Mouse (Mus musculus): ENCODE measurements around the gene Wdr61. TPM values are rescaled to one million over a fixed set of nuclear protein-coding genes. Genes with fewer than 3 reads are reported as not detected.
A peak's percentile ranks its signal among the peaks of the same experiment; 100 is the strongest.

Wdr61 gene
- polyA plus RNA-seq, 1 experiment from 2014 or later = 206 TPM

DNA sequence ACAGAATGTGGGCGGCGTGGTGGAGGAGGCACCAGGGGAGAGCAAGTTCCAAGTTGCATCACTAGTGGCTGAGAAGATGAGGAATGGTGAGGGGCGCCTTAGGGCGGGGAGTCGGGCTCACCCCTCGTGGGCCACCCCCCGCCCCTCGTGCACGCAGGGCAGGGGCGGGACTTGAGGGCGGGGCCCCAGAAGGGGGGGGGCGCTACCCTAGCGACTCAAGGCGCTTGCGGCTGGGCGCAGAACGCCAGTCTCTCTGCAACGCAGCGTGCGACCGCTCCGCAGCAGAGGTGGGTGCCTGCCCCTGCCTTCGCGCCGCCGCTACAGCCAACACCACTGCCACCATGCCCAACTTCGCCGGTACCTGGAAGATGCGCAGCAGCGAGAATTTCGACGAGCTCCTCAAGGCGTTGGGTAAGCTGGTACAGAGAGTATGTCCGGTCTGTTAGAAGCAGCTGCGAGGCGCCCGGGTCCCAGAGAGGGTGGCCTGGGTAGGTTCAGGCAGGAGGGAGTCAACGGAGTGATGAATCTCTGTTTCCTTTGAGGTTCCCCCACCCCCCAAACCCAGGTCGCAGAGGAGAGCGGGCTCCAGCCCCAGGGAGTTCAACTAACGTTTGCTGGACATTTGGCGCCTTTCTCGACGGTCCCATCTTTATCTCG, 30.4 kb upstream of the Wdr61 start, which contains the start of gene Crabp1:
Gene Crabp1 (plus strand): TSS at position 188 of the 657 bp plus-strand sequence.
- peak within 1 kb of the TSS; percentile 80 for H3K4me2 ChIP-seq (ENCODE audit: low read depth, low read length)
- no peak within 1 kb of the TSS for H3K27ac ChIP-seq (replicated peaks; ENCODE audit: low read depth, low read length)
- WGBS = under 1% methylated on average over 40 of the region's 45 CpGs

DNA sequence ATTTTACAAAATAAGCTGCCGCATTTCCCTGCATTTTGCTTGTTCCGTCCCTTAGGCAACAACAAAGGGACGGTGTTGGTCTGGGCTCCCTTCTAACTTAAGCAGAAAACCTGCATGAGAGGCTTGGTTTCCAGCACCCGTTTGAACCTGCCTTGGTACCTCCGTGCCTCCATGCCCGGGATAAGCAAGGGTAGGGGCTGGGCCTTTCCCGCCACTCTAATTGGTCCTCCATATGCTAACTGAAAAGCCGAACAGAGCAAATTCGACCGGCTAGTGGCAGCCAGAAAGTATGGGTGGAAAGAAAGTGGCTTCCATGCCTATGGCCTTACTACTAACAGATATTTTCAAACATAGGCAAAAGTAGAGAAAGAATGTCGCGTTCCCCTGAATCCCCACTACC, 29.8 kb upstream of the Wdr61 start:
- H3K4me1 ChIP-seq (ENCODE audit: control insufficient read depth, insufficient read depth, low read length) = peaks cover 3% of the 10 kb centered on the region
- whole genome bisulfite sequencing = 17% methylated on average over 12 of the region's 12 CpGs
- H3K9me3 ChIP-seq (replicated peaks; ENCODE audit: control insufficient read depth, low read length) = no peaks in the 10 kb centered on the region
- H3K27me3 ChIP-seq (ENCODE audit: control insufficient read depth, insufficient read depth, low read length) = no peaks in the 10 kb centered on the region; the same call in 1 of the 2 replicates
- H3K4me3 ChIP-seq (ENCODE audit: low read depth, low read length) = peak overlapping the region; percentile 46
- no peak overlapping the region for H3K27ac ChIP-seq (replicated peaks; ENCODE audit: low read depth, low read length)
- no peak overlapping the region for H3K9ac ChIP-seq (replicated peaks; ENCODE audit: low read length)
- peak overlapping the region; percentile 80 for H3K4me2 ChIP-seq (ENCODE audit: low read depth, low read length)
- ATAC-seq (replicated peaks; ENCODE audit: insufficient number of reproducible peaks, low FRiP score, low TSS enrichment, low read depth) (no peak), DNase-seq (ENCODE audit: low spot score) (peak; percentile 38)
- H3K36me3 ChIP-seq (replicated peaks; ENCODE audit: control insufficient read depth, insufficient read depth, low read depth, low read length) = no peaks in the 10 kb centered on the region

More for the DNA sequence above, 30.4 kb upstream of the Wdr61 start, which contains the start of gene Crabp1:
- DNase-seq (ENCODE audit: low spot score) = peak; percentile 88
- H3K9me3 ChIP-seq (replicated peaks; ENCODE audit: control insufficient read depth, low read length) = no peaks in the 10 kb centered on the region
- H3K27me3 ChIP-seq (ENCODE audit: control insufficient read depth, insufficient read depth, low read length) = no peaks in the 10 kb centered on the region; the same call in 1 of the 2 replicates
- H3K36me3 ChIP-seq (replicated peaks; ENCODE audit: control insufficient read depth, insufficient read depth, low read depth, low read length) = no peaks in the 10 kb centered on the region
- peak within 1 kb of the TSS; percentile 61 for H3K9ac ChIP-seq (replicated peaks; ENCODE audit: low read length)
- peak; percentile 68 for ATAC-seq (replicated peaks; ENCODE audit: insufficient number of reproducible peaks, low FRiP score, low TSS enrichment, low read depth)
- H3K4me3 ChIP-seq (ENCODE audit: low read depth, low read length) = peak within 1 kb of the TSS; percentile 46
- H3K4me1 ChIP-seq (ENCODE audit: control insufficient read depth, insufficient read depth, low read length) = peaks cover 4% of the 10 kb centered on the region

DNA sequence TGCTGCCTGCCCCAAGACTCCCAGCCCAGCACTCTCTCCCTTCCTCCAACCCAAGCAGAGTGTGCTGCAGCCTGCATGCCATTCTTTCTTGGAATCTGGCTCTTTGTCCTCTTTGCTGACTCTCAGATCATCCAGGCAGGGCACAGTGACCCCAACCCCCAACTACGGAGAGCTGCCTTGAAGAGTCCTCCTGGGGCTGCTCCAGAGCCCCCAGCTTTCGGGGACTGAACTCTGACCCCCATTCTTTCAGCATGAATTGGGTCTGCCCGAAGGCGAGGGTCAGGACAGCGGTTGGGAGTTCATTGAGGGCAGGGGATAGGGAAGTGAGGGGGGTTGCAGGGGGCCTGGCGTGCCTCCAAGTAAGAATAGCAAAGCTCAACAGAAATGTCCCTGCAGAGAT, 25.3 kb upstream of the Wdr61 start:
- Histone ChIP-seq H3K4me1 (ENCODE audit: control insufficient read depth, insufficient read depth, low read length) (no peaks in the 10 kb centered on the region; the same call in 1 of the 2 replicates), H3K27me3 (ENCODE audit: control insufficient read depth, insufficient read depth, low read length) (no peaks in the 10 kb centered on the region), H3K4me3 (ENCODE audit: low read depth, low read length) (no peak overlapping the region), H3K27ac (replicated peaks; ENCODE audit: low read depth, low read length) (no peak overlapping the region), H3K36me3 (replicated peaks; ENCODE audit: control insufficient read depth, insufficient read depth, low read depth, low read length) (no peaks in the 10 kb centered on the region), H3K4me2 (ENCODE audit: low read depth, low read length) (no peak overlapping the region), H3K9ac (replicated peaks; ENCODE audit: low read length) (peak overlapping the region; percentile 29; the same call in 1 of the 2 replicates), H3K9me3 (replicated peaks; ENCODE audit: control insufficient read depth, low read length) (no peaks in the 10 kb centered on the region)
- 6% methylated on average over 6 of the region's 6 CpGs for WGBS
- ATAC-seq (replicated peaks; ENCODE audit: insufficient number of reproducible peaks, low FRiP score, low TSS enrichment, low read depth) = no peak
- peak; percentile 18 for DNase-seq (ENCODE audit: low spot score)

DNA sequence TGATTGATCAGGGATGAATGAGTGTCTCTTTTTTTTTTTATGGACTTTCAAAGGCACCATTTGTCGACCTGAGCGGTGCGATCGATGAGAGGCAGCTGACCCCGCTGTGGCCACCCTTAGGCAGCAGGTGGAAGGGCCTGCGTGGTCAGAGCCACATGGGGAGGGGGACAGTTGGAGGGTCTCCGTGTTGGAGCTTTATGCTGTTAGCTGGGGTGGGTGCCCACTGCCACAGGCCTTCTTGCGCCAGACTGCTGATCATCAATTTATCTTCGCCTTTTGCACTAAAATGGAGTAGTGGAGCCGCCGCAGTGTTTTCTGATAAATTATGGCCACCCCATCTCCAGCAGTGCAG, 18.6 kb upstream of the Wdr61 start:
- H3K4me2 ChIP-seq (ENCODE audit: low read depth, low read length) = no peak overlapping the region
- no peak for DNase-seq (ENCODE audit: low spot score)
- WGBS = 46% methylated on average over 11 of the region's 11 CpGs
- H3K9me3 ChIP-seq (replicated peaks; ENCODE audit: control insufficient read depth, low read length) = no peaks in the 10 kb centered on the region
- H3K36me3 ChIP-seq (replicated peaks; ENCODE audit: control insufficient read depth, insufficient read depth, low read depth, low read length) = no peaks in the 10 kb centered on the region
- ATAC-seq (replicated peaks; ENCODE audit: insufficient number of reproducible peaks, low FRiP score, low TSS enrichment, low read depth) = no peak
- no peak overlapping the region for H3K4me3 ChIP-seq (ENCODE audit: low read depth, low read length)
- no peak overlapping the region for H3K27ac ChIP-seq (replicated peaks; ENCODE audit: low read depth, low read length)
- peaks cover 4% of the 10 kb centered on the region; the same call in 1 of the 2 replicates for H3K4me1 ChIP-seq (ENCODE audit: control insufficient read depth, insufficient read depth, low read length)
- no peaks in the 10 kb centered on the region for H3K27me3 ChIP-seq (ENCODE audit: control insufficient read depth, insufficient read depth, low read length)
- H3K9ac ChIP-seq (replicated peaks; ENCODE audit: low read length) = no peak overlapping the region; the same call in 1 of the 2 replicates

DNA sequence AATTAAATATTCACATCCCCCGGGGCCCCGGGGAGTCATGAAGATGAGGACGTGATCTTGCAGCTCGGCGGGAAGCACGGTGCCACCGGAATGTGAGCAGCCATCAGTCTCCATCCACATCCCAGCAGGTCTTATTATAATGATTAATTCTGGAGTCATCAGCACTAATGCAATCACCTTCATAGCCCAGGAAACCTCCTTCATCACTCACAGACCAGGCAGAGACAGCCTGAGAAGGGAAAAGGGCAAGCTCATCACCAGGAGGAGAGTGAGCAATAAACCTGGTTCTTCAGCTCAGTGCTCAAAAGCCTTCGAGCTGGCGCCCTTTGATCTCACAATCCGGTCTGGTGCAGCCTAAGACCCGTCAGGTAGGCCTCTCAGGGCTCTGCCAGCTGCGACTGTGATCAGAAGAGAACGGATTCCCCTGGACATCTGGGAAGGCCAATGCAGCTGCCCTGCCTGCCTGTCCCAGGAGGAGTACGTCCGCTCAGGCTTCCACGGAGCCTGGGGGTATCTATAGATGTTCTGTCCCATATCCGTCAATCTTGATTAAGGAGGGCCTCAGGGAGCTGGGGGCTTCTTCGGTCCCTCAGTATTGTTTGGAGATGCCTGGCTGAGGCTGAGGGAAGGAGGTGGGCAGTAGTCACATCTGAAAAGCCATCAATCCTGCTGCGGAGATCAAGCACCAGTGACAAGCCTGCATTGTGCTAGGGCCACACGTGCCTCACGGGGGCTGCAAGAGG, 18.1 kb upstream of the Wdr61 start:
- ATAC-seq (replicated peaks; ENCODE audit: insufficient number of reproducible peaks, low FRiP score, low TSS enrichment, low read depth) = peak; percentile 40; the same call in 1 of the 2 replicates
- no peaks in the 10 kb centered on the region for H3K36me3 ChIP-seq (replicated peaks; ENCODE audit: control insufficient read depth, insufficient read depth, low read depth, low read length)
- WGBS = 29% methylated on average over 21 of the region's 21 CpGs
- peak; percentile 45 for DNase-seq (ENCODE audit: low spot score)
- no peak overlapping the region for H3K4me2 ChIP-seq (ENCODE audit: low read depth, low read length)
- H3K27ac ChIP-seq (replicated peaks; ENCODE audit: low read depth, low read length) = no peak overlapping the region
- H3K9me3 ChIP-seq (replicated peaks; ENCODE audit: control insufficient read depth, low read length) = no peaks in the 10 kb centered on the region
- H3K4me3 ChIP-seq (ENCODE audit: low read depth, low read length) = no peak overlapping the region
- H3K9ac ChIP-seq (replicated peaks; ENCODE audit: low read length) = peak overlapping the region; percentile 15
- no peaks in the 10 kb centered on the region for H3K27me3 ChIP-seq (ENCODE audit: control insufficient read depth, insufficient read depth, low read length)
- H3K4me1 ChIP-seq (ENCODE audit: control insufficient read depth, insufficient read depth, low read length) = peaks cover 4% of the 10 kb centered on the region; the same call in 1 of the 2 replicates

DNA sequence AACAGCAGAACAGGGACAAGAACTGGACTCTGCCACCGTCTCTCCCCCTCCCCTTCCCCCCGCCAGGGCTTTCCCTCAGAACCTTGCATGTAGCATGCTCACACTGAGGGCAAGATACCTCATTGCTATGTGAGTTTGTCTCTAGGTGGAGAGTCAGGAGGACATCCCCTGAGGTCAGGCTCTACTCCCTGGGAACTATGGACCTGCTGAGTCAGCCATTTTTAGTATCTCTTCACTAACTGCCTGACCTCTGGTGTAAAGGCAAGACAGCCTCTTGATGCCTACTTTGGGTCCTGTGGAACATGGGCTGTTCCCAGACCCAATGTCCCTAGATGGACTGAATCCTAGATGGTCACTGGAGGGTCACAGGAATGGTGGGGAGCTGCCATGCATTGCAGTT, 17.4 kb upstream of the Wdr61 start:
- WGBS = 85% methylated on average over 2 of the region's 2 CpGs
- no peaks in the 10 kb centered on the region for H3K27me3 ChIP-seq (ENCODE audit: control insufficient read depth, insufficient read depth, low read length)
- DNase-seq (ENCODE audit: low spot score) = no peak
- H3K4me2 ChIP-seq (ENCODE audit: low read depth, low read length) = no peak overlapping the region
- no peak overlapping the region for H3K9ac ChIP-seq (replicated peaks; ENCODE audit: low read length)
- peaks cover 4% of the 10 kb centered on the region; the same call in 1 of the 2 replicates for H3K4me1 ChIP-seq (ENCODE audit: control insufficient read depth, insufficient read depth, low read length)
- H3K9me3 ChIP-seq (replicated peaks; ENCODE audit: control insufficient read depth, low read length) = no peaks in the 10 kb centered on the region
- no peaks in the 10 kb centered on the region for H3K36me3 ChIP-seq (replicated peaks; ENCODE audit: control insufficient read depth, insufficient read depth, low read depth, low read length)
- H3K4me3 ChIP-seq (ENCODE audit: low read depth, low read length) = no peak overlapping the region
- no peak for ATAC-seq (replicated peaks; ENCODE audit: insufficient number of reproducible peaks, low FRiP score, low TSS enrichment, low read depth)
- H3K27ac ChIP-seq (replicated peaks; ENCODE audit: low read depth, low read length) = no peak overlapping the region

DNA sequence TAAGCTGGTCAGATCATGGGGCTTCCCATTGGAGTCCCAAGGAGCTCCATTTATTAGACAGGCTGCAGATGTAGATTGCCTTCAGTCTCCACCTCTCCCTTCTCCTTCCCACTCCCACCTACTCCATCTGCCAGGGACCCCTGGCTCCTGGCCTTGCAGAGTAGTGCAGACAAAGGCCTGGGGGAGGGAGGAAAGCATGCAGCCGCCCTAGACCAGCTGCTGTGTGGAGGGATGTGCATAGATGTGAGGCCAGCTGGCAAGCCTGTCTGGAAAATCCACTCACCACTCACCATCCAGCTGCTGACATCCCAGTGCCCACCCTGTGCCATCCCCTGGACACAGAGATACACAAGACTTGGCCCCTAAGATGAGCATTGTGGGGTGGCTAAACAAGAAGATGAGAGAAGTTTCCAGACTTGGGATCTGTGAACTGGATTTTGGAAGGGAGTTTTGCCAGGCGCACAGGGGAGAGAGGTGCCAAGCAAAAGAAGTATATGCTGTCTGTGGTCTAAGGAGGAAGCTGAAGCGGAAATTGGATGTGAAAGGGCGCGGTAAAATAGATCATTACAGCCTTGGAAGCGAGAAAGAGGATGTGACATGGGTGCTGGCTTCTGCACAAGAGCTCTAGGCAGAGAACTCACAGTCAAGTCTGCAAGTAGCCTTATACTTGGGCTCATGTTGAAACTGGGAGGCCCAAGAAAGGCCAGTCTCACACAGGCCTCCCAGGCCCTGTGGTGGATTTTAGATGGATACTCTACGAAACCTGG, 16.1 kb upstream of the Wdr61 start:
- Histone ChIP-seq H3K27me3 (ENCODE audit: control insufficient read depth, insufficient read depth, low read length) (no peaks in the 10 kb centered on the region), H3K4me1 (ENCODE audit: control insufficient read depth, insufficient read depth, low read length) (peaks cover 4% of the 10 kb centered on the region; the same call in 1 of the 2 replicates), H3K36me3 (replicated peaks; ENCODE audit: control insufficient read depth, insufficient read depth, low read depth, low read length) (no peaks in the 10 kb centered on the region), H3K9me3 (replicated peaks; ENCODE audit: control insufficient read depth, low read length) (no peaks in the 10 kb centered on the region), H3K27ac (replicated peaks; ENCODE audit: low read depth, low read length) (no peak overlapping the region), H3K9ac (replicated peaks; ENCODE audit: low read length) (no peak overlapping the region), H3K4me3 (ENCODE audit: low read depth, low read length) (no peak overlapping the region), H3K4me2 (ENCODE audit: low read depth, low read length) (no peak overlapping the region)
- DNase-seq (ENCODE audit: low spot score) (no peak), ATAC-seq (replicated peaks; ENCODE audit: insufficient number of reproducible peaks, low FRiP score, low TSS enrichment, low read depth) (no peak)
- 85% methylated on average over 7 of the region's 7 CpGs for WGBS

All from embryonic facial prominence, embryonic 11.5 days (tissue).